Mouse (Mus musculus): ENCODE results near the gene Hoxa2. TPM values are rescaled to one million over a fixed set of nuclear protein-coding genes. Genes with fewer than 3 reads are reported as not detected.

Gene Hoxa2
- polyA plus RNA-seq, 1 experiment from 2014 or later = 0.14 TPM

- no peaks in the 10 kb centered on the region for H3K36me3 ChIP-seq (ENCODE audit: control insufficient read depth, insufficient read depth, low read length)
- H3K9ac ChIP-seq (ENCODE audit: low read length) = no peak overlapping the region
- WGBS = 89% methylated on average over 5 of the region's 5 CpGs
- H3K27ac ChIP-seq (ENCODE audit: low read depth, low read length) = no peak overlapping the region
- DNase-seq (ENCODE audit: low spot score, missing footprints) (no peak), ATAC-seq (ENCODE audit: low FRiP score) (no peak)
- no peaks in the 10 kb centered on the region for H3K27me3 ChIP-seq (ENCODE audit: control insufficient read depth, insufficient read depth, low read length)
- no peaks in the 10 kb centered on the region for H3K4me1 ChIP-seq (ENCODE audit: control insufficient read depth, insufficient read depth, low read length)
- no peak overlapping the region for H3K4me2 ChIP-seq
- H3K9me3 ChIP-seq (ENCODE audit: control insufficient read depth, low read length) = no peaks in the 10 kb centered on the region
- no peak overlapping the region for H3K4me3 ChIP-seq (ENCODE audit: low read depth, low read length)
Measured at GRCm38 (mm10) chr6:52139115-52139514, 25.5 kb downstream of the Hoxa2 start.

GRCm38 (mm10) chr6:52138576-52138975 is 26.1 kb downstream of the Hoxa2 start:
- no peak overlapping the region for H3K4me3 ChIP-seq (ENCODE audit: low read depth, low read length)
- WGBS = 85% methylated on average over 10 of the region's 10 CpGs
- no peaks in the 10 kb centered on the region for H3K9me3 ChIP-seq (ENCODE audit: control insufficient read depth, low read length)
- H3K27ac ChIP-seq (ENCODE audit: low read depth, low read length) = no peak overlapping the region
- DNase-seq (ENCODE audit: low spot score, missing footprints) (peak; percentile 75), ATAC-seq (ENCODE audit: low FRiP score) (no peak)
- H3K9ac ChIP-seq (ENCODE audit: low read length) = no peak overlapping the region
- H3K27me3 ChIP-seq (ENCODE audit: control insufficient read depth, insufficient read depth, low read length) = no peaks in the 10 kb centered on the region
- H3K4me1 ChIP-seq (ENCODE audit: control insufficient read depth, insufficient read depth, low read length) = no peaks in the 10 kb centered on the region
- no peak overlapping the region for H3K4me2 ChIP-seq
- H3K36me3 ChIP-seq (ENCODE audit: control insufficient read depth, insufficient read depth, low read length) = no peaks in the 10 kb centered on the region

GRCm38 (mm10) chr6:52137841-52138535 is 26.6 kb downstream of the Hoxa2 start:
- H3K9ac ChIP-seq (ENCODE audit: low read length) = no peak overlapping the region
- H3K4me1 ChIP-seq (ENCODE audit: control insufficient read depth, insufficient read depth, low read length) = no peaks in the 10 kb centered on the region
- H3K27ac ChIP-seq (ENCODE audit: low read depth, low read length) = no peak overlapping the region
- no peaks in the 10 kb centered on the region for H3K27me3 ChIP-seq (ENCODE audit: control insufficient read depth, insufficient read depth, low read length)
- H3K36me3 ChIP-seq (ENCODE audit: control insufficient read depth, insufficient read depth, low read length) = no peaks in the 10 kb centered on the region
- no peak overlapping the region for H3K4me3 ChIP-seq (ENCODE audit: low read depth, low read length)
- ATAC-seq (ENCODE audit: low FRiP score) (peak; percentile 58; the same call in 1 of the 2 replicates), DNase-seq (ENCODE audit: low spot score, missing footprints) (peak; percentile 90)
- no peaks in the 10 kb centered on the region for H3K9me3 ChIP-seq (ENCODE audit: control insufficient read depth, low read length)
- 63% methylated on average over 9 of the region's 9 CpGs for WGBS
- H3K4me2 ChIP-seq = no peak overlapping the region

- H3K9ac ChIP-seq (ENCODE audit: low read length) = no peak overlapping the region
- H3K4me1 ChIP-seq (ENCODE audit: control insufficient read depth, insufficient read depth, low read length) = peaks cover 6% of the 10 kb centered on the region
- no peak overlapping the region for H3K27ac ChIP-seq (ENCODE audit: low read depth, low read length)
- ATAC-seq (ENCODE audit: low FRiP score) (no peak), DNase-seq (ENCODE audit: low spot score, missing footprints) (no peak)
- H3K4me3 ChIP-seq (ENCODE audit: low read depth, low read length) = no peak overlapping the region
- H3K27me3 ChIP-seq (ENCODE audit: control insufficient read depth, insufficient read depth, low read length) = no peaks in the 10 kb centered on the region
- H3K36me3 ChIP-seq (ENCODE audit: control insufficient read depth, insufficient read depth, low read length) = no peaks in the 10 kb centered on the region
- 82% methylated on average over 4 of the region's 4 CpGs for WGBS
- H3K4me2 ChIP-seq = no peak overlapping the region
- H3K9me3 ChIP-seq (ENCODE audit: control insufficient read depth, low read length) = no peaks in the 10 kb centered on the region; the same call in 1 of the 2 replicates
Measured at GRCm38 (mm10) chr6:52123673-52124072, 41.0 kb downstream of the Hoxa2 start.

GRCm38 (mm10) chr6:52121173-52121572 is 43.5 kb downstream of the Hoxa2 start:
- Histone ChIP-seq H3K4me1 (ENCODE audit: control insufficient read depth, insufficient read depth, low read length) (peaks cover 6% of the 10 kb centered on the region), H3K27ac (ENCODE audit: low read depth, low read length) (no peak overlapping the region), H3K27me3 (ENCODE audit: control insufficient read depth, insufficient read depth, low read length) (no peaks in the 10 kb centered on the region), H3K9ac (ENCODE audit: low read length) (no peak overlapping the region), H3K36me3 (ENCODE audit: control insufficient read depth, insufficient read depth, low read length) (no peaks in the 10 kb centered on the region), H3K9me3 (ENCODE audit: control insufficient read depth, low read length) (no peaks in the 10 kb centered on the region), H3K4me3 (ENCODE audit: low read depth, low read length) (no peak overlapping the region), H3K4me2 (no peak overlapping the region)
- ATAC-seq (ENCODE audit: low FRiP score) = no peak
- no peak for DNase-seq (ENCODE audit: low spot score, missing footprints)
- 71% methylated on average over 3 of the region's 3 CpGs for WGBS

DNA sequence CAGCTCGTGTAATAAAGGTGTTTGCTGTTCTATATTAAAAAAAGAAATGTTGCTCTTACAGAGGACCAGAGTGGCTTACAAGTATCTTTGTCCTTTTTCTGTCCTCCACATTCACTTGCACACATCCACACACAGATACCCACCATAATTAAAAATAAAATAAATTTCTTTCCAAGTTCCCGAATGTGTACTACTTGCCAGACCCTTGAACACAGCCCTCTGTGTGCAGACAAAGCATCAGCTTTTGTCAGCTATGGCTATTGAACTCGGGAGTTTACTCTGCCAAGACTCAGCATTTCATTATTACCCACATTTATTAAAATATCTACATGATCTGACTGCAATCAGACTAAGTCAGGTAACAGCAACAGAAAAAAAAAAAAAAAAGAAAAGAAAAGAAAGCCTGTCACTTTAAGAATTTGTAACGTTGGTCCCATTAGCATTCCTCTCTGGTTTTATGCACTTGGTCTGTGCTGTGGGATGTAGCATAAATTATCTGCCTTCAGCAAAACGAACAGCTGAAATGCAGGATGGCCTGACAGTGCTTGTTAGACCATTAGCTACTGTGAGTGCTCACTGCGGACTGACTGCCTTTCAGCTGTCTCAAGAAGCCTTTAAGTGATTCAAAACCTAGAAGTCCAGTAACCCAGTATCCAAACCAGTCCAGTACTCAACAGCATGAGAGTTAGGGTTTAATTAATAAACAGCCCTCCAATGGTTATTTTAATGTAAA is 45.6 kb downstream of the Hoxa2 start:
- DNase-seq (ENCODE audit: low spot score, missing footprints) (peak; percentile 88), ATAC-seq (ENCODE audit: low FRiP score) (peak; percentile 78)
- Histone ChIP-seq H3K27me3 (ENCODE audit: control insufficient read depth, insufficient read depth, low read length) (no peaks in the 10 kb centered on the region), H3K4me2 (no peak overlapping the region), H3K4me3 (ENCODE audit: low read depth, low read length) (no peak overlapping the region), H3K9ac (ENCODE audit: low read length) (peak overlapping the region; percentile 30; the same call in 1 of the 2 replicates), H3K36me3 (ENCODE audit: control insufficient read depth, insufficient read depth, low read length) (no peaks in the 10 kb centered on the region), H3K9me3 (ENCODE audit: control insufficient read depth, low read length) (no peaks in the 10 kb centered on the region), H3K4me1 (ENCODE audit: control insufficient read depth, insufficient read depth, low read length) (peaks cover 6% of the 10 kb centered on the region), H3K27ac (ENCODE audit: low read depth, low read length) (no peak overlapping the region)
- WGBS = 30% methylated on average over 6 of the region's 6 CpGs

DNA sequence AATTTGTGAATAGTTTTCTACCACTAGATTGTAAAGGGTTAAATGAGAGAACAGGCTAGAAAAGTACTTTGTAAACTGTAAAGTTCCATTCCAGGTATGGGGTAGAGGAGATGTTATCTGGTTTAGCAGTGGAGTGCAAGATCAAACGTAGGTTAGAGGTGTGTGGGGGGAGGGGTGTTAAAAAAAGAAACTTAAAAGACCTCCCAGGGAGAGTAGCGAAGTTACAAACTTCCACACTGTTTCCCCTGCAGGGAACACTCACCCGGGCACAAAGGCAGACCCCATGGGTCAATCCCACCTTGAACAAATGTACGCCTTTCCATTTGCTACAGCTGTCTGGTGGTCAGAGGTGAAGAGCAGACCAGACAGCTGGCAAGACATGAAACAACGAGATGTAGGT is 48.7 kb downstream of the Hoxa2 start:
- peaks cover 6% of the 10 kb centered on the region for H3K4me1 ChIP-seq (ENCODE audit: control insufficient read depth, insufficient read depth, low read length)
- 26% methylated on average over 5 of the region's 5 CpGs for WGBS
- ATAC-seq (ENCODE audit: low FRiP score) (no peak), DNase-seq (ENCODE audit: low spot score, missing footprints) (no peak)
- H3K4me2 ChIP-seq = no peak overlapping the region
- H3K9me3 ChIP-seq (ENCODE audit: control insufficient read depth, low read length) = no peaks in the 10 kb centered on the region
- H3K27ac ChIP-seq (ENCODE audit: low read depth, low read length) = no peak overlapping the region
- no peaks in the 10 kb centered on the region for H3K27me3 ChIP-seq (ENCODE audit: control insufficient read depth, insufficient read depth, low read length)
- H3K4me3 ChIP-seq (ENCODE audit: low read depth, low read length) = no peak overlapping the region
- no peaks in the 10 kb centered on the region for H3K36me3 ChIP-seq (ENCODE audit: control insufficient read depth, insufficient read depth, low read length)
- H3K9ac ChIP-seq (ENCODE audit: low read length) = no peak overlapping the region

Other genes starting within 250 kb of the Hoxa2 start
- gene Skap2, start 152.3 kb downstream of the Hoxa2 start, polyA plus RNA-seq (2014; fragmentation: Nextera tagmentation; extraction: Ambion mirVana) = 8.5 and 10.0 TPM in 2 replicates
- gene Hoxa1, start 6.5 kb downstream of the Hoxa2 start, polyA plus RNA-seq (2014; fragmentation: Nextera tagmentation; extraction: Ambion mirVana) = 0.53 and 0.63 TPM in 2 replicates
- not detected in 2 replicates for gene 5730596B20Rik, start 12.7 kb upstream of the Hoxa2 start, polyA plus RNA-seq (2014; fragmentation: Nextera tagmentation; extraction: Ambion mirVana)
- gene Hoxa4, start 26.9 kb upstream of the Hoxa2 start, polyA plus RNA-seq (2014; fragmentation: Nextera tagmentation; extraction: Ambion mirVana) = not detected in 2 replicates
- not detected in 2 replicates for gene Hoxa5, start 39.8 kb upstream of the Hoxa2 start, polyA plus RNA-seq (2014; fragmentation: Nextera tagmentation; extraction: Ambion mirVana)
- gene Hoxa6, start 43.9 kb upstream of the Hoxa2 start, polyA plus RNA-seq (2014; fragmentation: Nextera tagmentation; extraction: Ambion mirVana) = not detected in 2 replicates
- 0.11 TPM in 1 of 2 replicates, not detected in the other for gene Hoxa3, start 48.5 kb upstream of the Hoxa2 start, polyA plus RNA-seq (2014; fragmentation: Nextera tagmentation; extraction: Ambion mirVana)
- not detected in 2 replicates for gene Gm28308, start 48.5 kb upstream of the Hoxa2 start, polyA plus RNA-seq (2014; fragmentation: Nextera tagmentation; extraction: Ambion mirVana)
- gene Hoxa7, start 57.0 kb upstream of the Hoxa2 start, polyA plus RNA-seq (2014; fragmentation: Nextera tagmentation; extraction: Ambion mirVana) = 0.14 TPM in 1 of 2 replicates, not detected in the other
- not detected in 2 replicates for gene Hoxa9, start 66.3 kb upstream of the Hoxa2 start, polyA plus RNA-seq (2014; fragmentation: Nextera tagmentation; extraction: Ambion mirVana)
- not detected in 2 replicates for gene Hoxa10, start 76.0 kb upstream of the Hoxa2 start, polyA plus RNA-seq (2014; fragmentation: Nextera tagmentation; extraction: Ambion mirVana)
- gene Hoxa11, start 81.0 kb upstream of the Hoxa2 start, polyA plus RNA-seq (2014; fragmentation: Nextera tagmentation; extraction: Ambion mirVana) = not detected in 2 replicates
- not detected in 2 replicates for gene Hoxa13, start 96.0 kb upstream of the Hoxa2 start, polyA plus RNA-seq (2014; fragmentation: Nextera tagmentation; extraction: Ambion mirVana)
- gene Evx1, start 148.7 kb upstream of the Hoxa2 start, polyA plus RNA-seq (2014; fragmentation: Nextera tagmentation; extraction: Ambion mirVana) = 0.23 and 0.30 TPM in 2 replicates